Mouse (Mus musculus) intestine, embryonic 16.5 days (tissue): ENCODE measurements at regions not wholly inside any gene's neighbourhood (a gene's known extent, or its start where the extent isn't known, plus 50 kb on each side); places are given as distances from the start of the nearest gene placed in this dataset.
"Not testable (repeated sequence)": the region's sequence is repeated elsewhere in the genome, so short reads cannot be mapped to it uniquely, and the experiment has no call there.

ENCODE experiments used
- ATAC-seq: fragments of 200-750 bp; cut with Nextera tagmentation; 2 replicates; pipeline ENCODE4 v1.8.0; 2017; ENCODE audit warnings: moderate TSS enrichment, moderate library complexity
- H3K27ac ChIP-seq: fragments of 300-500 bp; sonication (generic); 2 replicates; pipeline ENCODE4 v1.5.1; 2014; ENCODE audit warnings: mild to moderate bottlenecking, low read length
- H3K27me3 ChIP-seq: fragments of 300-500 bp; sonication (generic); replicated peaks from 2 replicates; pipeline ENCODE4 v1.6.1; 2014; ENCODE audit warnings: low read length, control low read depth, mixed read lengths; ENCODE audit not compliant: control insufficient read depth, insufficient read depth
- H3K36me3 ChIP-seq: fragments of 300-500 bp; sonication (generic); 2 replicates; pipeline ENCODE4 v1.6.1; 2014; ENCODE audit warnings: low read length, control low read depth; ENCODE audit not compliant: control insufficient read depth, insufficient read depth
- H3K4me1 ChIP-seq: fragments of 300-500 bp; sonication (generic); 2 replicates; pipeline ENCODE4 v1.6.1; 2014; ENCODE audit warnings: low read length, control low read depth, mixed read lengths; ENCODE audit not compliant: control insufficient read depth, insufficient read depth
- H3K4me2 ChIP-seq: fragments of 300-500 bp; sonication (generic); 2 replicates; pipeline ENCODE4 v1.6.1; 2014; ENCODE audit warnings: low read depth, low read length, control low read depth
- H3K4me3 ChIP-seq: fragments of 300-500 bp; sonication (generic); 2 replicates; pipeline ENCODE4 v1.5.1; 2014; ENCODE audit warnings: mild to moderate bottlenecking, low read length
- H3K9ac ChIP-seq: fragments of 300-500 bp; sonication (generic); 2 replicates; pipeline ENCODE4 v1.6.1; 2014; ENCODE audit warnings: low read depth, low read length
- H3K9me3 ChIP-seq: fragments of 300-500 bp; sonication (generic); 2 replicates; pipeline ENCODE4 v1.6.1; 2016; ENCODE audit warnings: low read length, control low read depth; ENCODE audit not compliant: control insufficient read depth
- WGBS: fragments of 180-500 bp; shearing (Covaris S2); extraction: QIAGEN DNeasy Blood & Tissue Kit; methylation state at CpG from one replicate; pipeline ENCODE4 v1.1.7; 2014; 5-methylcytosine and 5-hydroxymethylcytosine counted together

GRCm38 (mm10) chr3:16130385-16130784 is 124.1 kb upstream of the Gm5150 start:
- Histone ChIP-seq H3K27ac (no peak overlapping the region), H3K4me2 (no peak overlapping the region), H3K4me1 (no peaks in the 10 kb centered on the region), H3K9me3 (no peaks in the 10 kb centered on the region), H3K9ac (no peak overlapping the region), H3K4me3 (no peak overlapping the region), H3K27me3 (no peaks in the 10 kb centered on the region), H3K36me3 (no peaks in the 10 kb centered on the region)
- ATAC-seq = no peak
- WGBS = 40% methylated on average over 1 of the region's 1 CpGs

DNA sequence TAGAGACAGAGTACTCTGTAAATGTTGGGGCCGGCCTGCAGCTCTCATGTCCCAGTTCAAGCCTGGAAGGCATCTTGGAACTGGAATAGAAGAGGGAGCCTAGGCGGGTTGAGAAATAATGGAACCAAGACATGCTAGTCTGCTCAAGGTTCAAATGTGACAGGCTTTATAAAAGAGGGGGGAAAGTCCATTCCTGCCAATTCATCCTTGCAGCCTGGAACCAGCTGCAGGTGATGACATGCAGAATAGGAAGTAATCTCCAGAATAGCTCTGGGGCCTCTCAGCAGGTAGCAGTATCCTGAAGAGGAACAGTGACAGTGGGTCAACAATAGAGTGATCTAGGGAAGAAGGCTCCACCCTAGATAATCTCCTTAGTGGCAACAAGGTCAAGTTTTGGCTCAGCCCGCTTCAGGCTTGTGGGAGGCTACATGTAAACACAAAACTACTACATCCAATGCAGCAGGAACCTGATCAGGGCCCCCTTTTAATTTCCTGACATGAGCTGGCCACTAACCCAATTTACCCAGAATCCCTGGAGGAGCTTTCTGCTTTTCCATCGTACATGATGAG is 119.2 kb upstream of the Gm5150 start:
- not testable (repeated sequence) for H3K4me2 ChIP-seq, H3K36me3 ChIP-seq, H3K4me3 ChIP-seq, H3K9me3 ChIP-seq, H3K27me3 ChIP-seq, H3K4me1 ChIP-seq, H3K27ac ChIP-seq, H3K9ac ChIP-seq
- peak; percentile 63 for ATAC-seq
- 71% methylated on average over 4 of the region's 4 CpGs for WGBS

GRCm38 (mm10) chr3:16115944-16116343 is 109.7 kb upstream of the Gm5150 start:
- no peaks in the 10 kb centered on the region for H3K27me3 ChIP-seq
- no peak overlapping the region for H3K4me3 ChIP-seq
- H3K4me1 ChIP-seq = no peaks in the 10 kb centered on the region
- H3K27ac ChIP-seq = no peak overlapping the region
- WGBS = 74% methylated on average over 2 of the region's 2 CpGs
- ATAC-seq = no peak
- no peaks in the 10 kb centered on the region for H3K36me3 ChIP-seq
- no peak overlapping the region for H3K9ac ChIP-seq
- no peaks in the 10 kb centered on the region for H3K9me3 ChIP-seq
- H3K4me2 ChIP-seq = no peak overlapping the region

DNA sequence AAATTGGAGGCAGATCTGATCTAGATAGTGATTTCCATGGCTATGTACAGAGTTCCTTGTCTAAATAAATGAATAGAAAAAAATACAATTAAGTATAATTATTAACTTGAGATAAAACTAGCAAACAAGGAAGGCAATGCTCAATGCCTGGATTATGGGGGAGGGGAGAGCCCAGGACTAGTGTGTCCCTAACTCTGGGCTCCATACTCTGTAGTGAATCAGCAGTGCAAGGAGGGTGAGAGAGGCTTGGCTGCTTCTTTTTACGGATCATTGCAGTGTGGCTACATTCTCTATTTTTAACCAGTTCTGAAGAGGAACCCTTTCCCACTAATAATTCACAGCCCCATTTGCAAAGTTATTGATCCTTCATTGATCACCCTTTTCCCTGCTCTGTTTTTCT is 101.3 kb upstream of the Gm5150 start:
- no peak for ATAC-seq
- 77% methylated on average over 1 of the region's 1 CpGs for WGBS
- Histone ChIP-seq H3K27ac (no peak overlapping the region), H3K4me2 (no peak overlapping the region), H3K9ac (no peak overlapping the region), H3K27me3 (no peaks in the 10 kb centered on the region), H3K36me3 (no peaks in the 10 kb centered on the region), H3K4me3 (no peak overlapping the region), H3K9me3 (no peaks in the 10 kb centered on the region), H3K4me1 (no peaks in the 10 kb centered on the region)

DNA sequence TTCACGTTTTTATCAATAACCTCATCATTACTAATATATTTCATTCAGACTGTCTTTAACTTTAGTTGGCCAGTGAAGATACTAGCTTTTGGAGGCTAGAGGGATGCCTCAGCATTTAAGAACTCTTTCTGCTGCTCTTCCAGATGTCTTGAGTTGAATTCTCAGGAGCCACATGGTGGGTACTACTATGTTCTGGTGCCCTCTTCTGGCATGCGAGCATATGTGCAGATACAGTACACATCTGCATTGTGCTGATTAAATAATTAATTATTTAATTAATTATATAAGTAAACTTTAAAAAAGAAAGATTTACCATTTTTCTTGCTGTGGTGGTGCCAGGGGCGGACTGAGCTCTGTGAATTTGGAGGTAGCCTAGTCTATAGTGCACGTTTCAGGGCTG is 98.8 kb upstream of the Gm5150 start:
- no peaks in the 10 kb centered on the region for H3K9me3 ChIP-seq
- ATAC-seq = no peak
- H3K27me3 ChIP-seq = no peaks in the 10 kb centered on the region
- no peak overlapping the region for H3K4me3 ChIP-seq
- no peak overlapping the region for H3K27ac ChIP-seq
- WGBS = 73% methylated on average over 4 of the region's 4 CpGs
- no peaks in the 10 kb centered on the region for H3K4me1 ChIP-seq
- H3K9ac ChIP-seq = no peak overlapping the region
- no peak overlapping the region for H3K4me2 ChIP-seq
- H3K36me3 ChIP-seq = no peaks in the 10 kb centered on the region

- H3K4me1 ChIP-seq = no peaks in the 10 kb centered on the region
- H3K4me3 ChIP-seq = no peak overlapping the region
- 69% methylated on average over 1 of the region's 1 CpGs for WGBS
- H3K27me3 ChIP-seq = no peaks in the 10 kb centered on the region
- no peak overlapping the region for H3K27ac ChIP-seq
- no peak for ATAC-seq
- H3K9me3 ChIP-seq = no peaks in the 10 kb centered on the region
- H3K9ac ChIP-seq = no peak overlapping the region
- no peak overlapping the region for H3K4me2 ChIP-seq
- H3K36me3 ChIP-seq = no peaks in the 10 kb centered on the region
Measured at GRCm38 (mm10) chr3:16103180-16103579, 96.9 kb upstream of the Gm5150 start.

DNA sequence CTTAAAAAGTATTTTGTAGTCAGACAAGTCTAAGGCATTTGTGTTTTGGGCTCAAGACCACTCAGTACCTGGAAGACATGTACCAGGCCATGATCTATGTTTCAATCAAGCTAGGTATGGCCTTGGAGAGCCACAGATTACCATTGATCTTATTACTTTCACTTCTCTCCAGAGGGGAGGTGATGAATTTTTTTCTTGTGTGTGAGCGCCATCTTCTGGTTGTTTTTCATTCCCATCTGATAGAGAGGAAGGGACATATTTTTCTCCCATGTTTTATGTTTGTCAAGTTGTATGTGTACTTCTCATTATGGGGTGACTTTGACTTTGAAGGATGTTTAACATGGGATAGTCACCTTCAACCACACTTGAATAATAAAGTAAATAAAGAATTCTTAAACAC is 80.3 kb upstream of the Gm5150 start:
- no peak overlapping the region for H3K9ac ChIP-seq
- H3K4me3 ChIP-seq = no peak overlapping the region
- no peak overlapping the region for H3K4me2 ChIP-seq
- H3K27me3 ChIP-seq = no peaks in the 10 kb centered on the region
- WGBS = 23% methylated on average over 1 of the region's 1 CpGs
- H3K36me3 ChIP-seq = no peaks in the 10 kb centered on the region
- H3K9me3 ChIP-seq = no peaks in the 10 kb centered on the region
- ATAC-seq = no peak
- no peak overlapping the region for H3K27ac ChIP-seq
- H3K4me1 ChIP-seq = no peaks in the 10 kb centered on the region

DNA sequence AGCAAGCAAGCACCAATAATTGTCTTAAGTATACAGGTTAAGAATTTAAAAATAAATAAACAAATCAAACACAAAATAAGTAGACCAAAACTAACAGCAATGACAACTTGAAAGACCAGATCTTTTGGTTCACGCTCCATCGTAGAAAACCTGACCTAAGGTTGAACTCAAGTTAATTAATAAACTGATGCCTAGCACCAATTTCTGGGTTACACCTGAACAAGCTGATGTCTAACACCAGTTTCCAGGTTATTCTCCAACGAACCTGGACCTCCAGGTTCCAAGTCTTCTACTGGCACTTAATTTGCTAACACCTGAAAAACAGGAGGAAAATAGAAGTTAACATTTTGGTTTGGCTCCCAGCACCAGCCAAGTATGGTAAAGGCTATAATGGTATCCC is 79.1 kb upstream of the Gm5150 start:
- Histone ChIP-seq H3K4me2 (no peak overlapping the region), H3K4me3 (no peak overlapping the region), H3K4me1 (no peaks in the 10 kb centered on the region), H3K36me3 (no peaks in the 10 kb centered on the region), H3K9me3 (no peaks in the 10 kb centered on the region), H3K9ac (no peak overlapping the region), H3K27ac (no peak overlapping the region), H3K27me3 (no peaks in the 10 kb centered on the region)
- ATAC-seq = no peak
- 58% methylated on average over 3 of the region's 3 CpGs for WGBS

GRCm38 (mm10) chr3:16079178-16079577 is 72.9 kb upstream of the Gm5150 start:
- no peak overlapping the region for H3K27ac ChIP-seq
- H3K27me3 ChIP-seq = no peaks in the 10 kb centered on the region
- H3K4me1 ChIP-seq = no peaks in the 10 kb centered on the region
- H3K9me3 ChIP-seq = no peaks in the 10 kb centered on the region
- H3K9ac ChIP-seq = no peak overlapping the region
- H3K4me3 ChIP-seq = no peak overlapping the region
- 85% methylated on average over 2 of the region's 2 CpGs for WGBS
- no peaks in the 10 kb centered on the region for H3K36me3 ChIP-seq
- H3K4me2 ChIP-seq = no peak overlapping the region
- no peak for ATAC-seq

DNA sequence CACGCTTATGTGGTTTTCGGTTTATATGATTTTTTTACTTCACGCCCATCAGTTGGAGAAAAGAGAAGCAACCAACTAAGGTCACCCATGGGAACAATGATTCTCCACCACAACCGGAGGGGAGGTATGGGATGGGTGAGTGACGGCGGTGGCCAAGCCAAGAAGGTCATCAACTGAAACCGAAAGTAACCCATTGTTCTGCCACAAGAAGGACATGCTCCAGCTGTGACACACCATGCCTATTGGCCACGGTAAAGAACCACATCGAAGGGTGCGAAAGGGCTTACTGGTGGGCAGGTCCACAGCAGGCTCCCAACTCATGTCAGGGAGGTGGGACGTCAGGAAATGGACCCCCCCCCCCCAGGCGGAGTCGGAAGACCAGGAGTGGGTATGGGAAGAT is 65.7 kb upstream of the Gm5150 start:
- Histone ChIP-seq H3K4me3 (no peak overlapping the region), H3K9me3 (no peaks in the 10 kb centered on the region), H3K4me1 (no peaks in the 10 kb centered on the region), H3K36me3 (no peaks in the 10 kb centered on the region), H3K9ac (no peak overlapping the region), H3K27ac (no peak overlapping the region), H3K27me3 (no peaks in the 10 kb centered on the region), H3K4me2 (no peak overlapping the region)
- ATAC-seq = no peak
- 92% methylated on average over 13 of the region's 13 CpGs for WGBS
